Mouse (Mus musculus) heart, embryonic 12.5 days (tissue): ENCODE data around the gene Hdac11. TPM values are rescaled to one million over a fixed set of nuclear protein-coding genes. Genes with fewer than 3 reads are reported as not detected.
A peak's percentile ranks its signal among the peaks of the same experiment; 100 is the strongest.

Source experiments
- ATAC-seq: fragments of 200-750 bp; cut with Nextera tagmentation; 2 replicates; pipeline ENCODE4 v1.8.0; 2017; ENCODE audit warnings: moderate TSS enrichment, moderate library complexity; ENCODE audit not compliant: insufficient number of reproducible peaks, low FRiP score
- H3K27ac ChIP-seq: fragments of 300-500 bp; sonication (generic); 2 replicates; pipeline ENCODE4 v1.5.1; 2016; ENCODE audit warnings: mild to moderate bottlenecking, moderate library complexity; ENCODE audit not compliant: poor library complexity, severe bottlenecking
- H3K27me3 ChIP-seq: fragments of 300-500 bp; sonication (generic); replicated peaks from 2 replicates; pipeline ENCODE4 v1.6.1; 2016; ENCODE audit warnings: mild to moderate bottlenecking, moderate library complexity
- H3K36me3 ChIP-seq: fragments of 300-500 bp; sonication (generic); 2 replicates; pipeline ENCODE4 v1.6.1; 2016; ENCODE audit warnings: mild to moderate bottlenecking, moderate library complexity
- H3K4me1 ChIP-seq: fragments of 300-500 bp; sonication (generic); replicated peaks from 2 replicates; pipeline ENCODE4 v1.6.1; 2016; ENCODE audit warnings: mild to moderate bottlenecking
- H3K4me2 ChIP-seq: fragments of 300-500 bp; sonication (generic); 2 replicates; pipeline ENCODE4 v1.6.1; 2016; ENCODE audit warnings: mild to moderate bottlenecking, moderate library complexity
- H3K4me3 ChIP-seq: fragments of 300-500 bp; sonication (generic); 2 replicates; pipeline ENCODE4 v1.5.1; 2016; ENCODE audit warnings: mild to moderate bottlenecking
- H3K9ac ChIP-seq: fragments of 300-500 bp; sonication (generic); 2 replicates; pipeline ENCODE4 v1.6.1; 2016; ENCODE audit warnings: mild to moderate bottlenecking, moderate library complexity
- H3K9me3 ChIP-seq: fragments of 300-500 bp; sonication (generic); replicated peaks from 2 replicates; pipeline ENCODE4 v1.6.1; 2016; ENCODE audit warnings: mild to moderate bottlenecking, moderate library complexity
- WGBS: fragments of 180-500 bp; shearing (Covaris S2); methylation state at CpG from one replicate; pipeline ENCODE4 v1.1.7; 2016; 5-methylcytosine and 5-hydroxymethylcytosine counted together
- polyA plus RNA-seq: library from polyadenylated mRNA; unstranded; fragments of >200 nt; fragmentation: Nextera tagmentation; extraction: Ambion mirVana; gene quantifications from 2 replicates; pipeline ENCODE4 v1.2.1, GENCODE M21; 2016

The Hdac11 gene
- polyA plus RNA-seq, 1 experiment from 2014 or later = 8.8 TPM

- Histone ChIP-seq H3K4me2 (no peak overlapping the region), H3K9ac (peak overlapping the region; percentile 39; the same call in 1 of the 2 replicates), H3K27me3 (peaks cover 25% of the 10 kb centered on the region), H3K27ac (no peak overlapping the region), H3K4me3 (no peak overlapping the region), H3K9me3 (no peaks in the 10 kb centered on the region), H3K36me3 (no peaks in the 10 kb centered on the region), H3K4me1 (peaks cover 17% of the 10 kb centered on the region; the same call in 1 of the 2 replicates)
- no peak for ATAC-seq
- 50% methylated on average over 10 of the region's 10 CpGs for WGBS
Observed at GRCm38 (mm10) chr6:91137343-91137956, 19.0 kb upstream of the Hdac11 start.

DNA sequence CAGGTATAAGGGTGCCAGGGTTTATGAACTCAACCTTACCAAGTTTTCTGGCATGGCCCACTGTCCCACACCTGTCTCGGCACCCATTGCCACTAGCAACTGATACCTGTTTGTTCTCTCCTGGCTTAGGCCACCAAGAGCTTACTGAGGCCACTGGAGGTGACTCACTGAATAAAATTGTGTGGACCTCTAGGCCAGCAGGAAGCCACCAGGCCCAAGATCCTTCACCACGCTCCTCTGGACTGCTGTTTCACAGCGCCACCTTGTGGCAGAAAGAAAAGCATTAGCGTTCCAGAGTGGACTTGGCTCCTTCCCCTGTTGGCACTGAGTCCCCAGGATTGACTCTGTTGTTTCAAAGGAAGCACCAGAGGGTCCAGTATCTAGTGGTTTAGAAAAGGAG, 16.6 kb upstream of the Hdac11 start:
- Histone ChIP-seq H3K4me1 (peaks cover 12% of the 10 kb centered on the region; the same call in 1 of the 2 replicates), H3K9ac (no peak overlapping the region), H3K27ac (no peak overlapping the region), H3K4me2 (no peak overlapping the region), H3K36me3 (no peaks in the 10 kb centered on the region), H3K27me3 (peaks cover 36% of the 10 kb centered on the region), H3K9me3 (no peaks in the 10 kb centered on the region), H3K4me3 (no peak overlapping the region)
- 23% methylated on average over 4 of the region's 4 CpGs for WGBS
- peak; percentile 82 for ATAC-seq

- no peaks in the 10 kb centered on the region for H3K36me3 ChIP-seq
- H3K9me3 ChIP-seq = no peaks in the 10 kb centered on the region
- no peaks in the 10 kb centered on the region for H3K4me1 ChIP-seq
- no peak overlapping the region for H3K4me2 ChIP-seq
- 70% methylated on average over 3 of the region's 3 CpGs for WGBS
- H3K4me3 ChIP-seq = no peak overlapping the region
- no peak overlapping the region for H3K27ac ChIP-seq
- H3K9ac ChIP-seq = no peak overlapping the region
- peaks cover 30% of the 10 kb centered on the region for H3K27me3 ChIP-seq
- no peak for ATAC-seq
Observed at GRCm38 (mm10) chr6:91145056-91145455, 11.4 kb upstream of the Hdac11 start.

- WGBS = 74% methylated on average over 5 of the region's 5 CpGs
- H3K36me3 ChIP-seq = no peaks in the 10 kb centered on the region
- H3K4me3 ChIP-seq = no peak overlapping the region
- H3K4me2 ChIP-seq = no peak overlapping the region
- H3K27me3 ChIP-seq = peaks cover 30% of the 10 kb centered on the region
- H3K4me1 ChIP-seq = no peaks in the 10 kb centered on the region
- H3K27ac ChIP-seq = no peak overlapping the region
- H3K9ac ChIP-seq = no peak overlapping the region
- no peaks in the 10 kb centered on the region for H3K9me3 ChIP-seq
- no peak for ATAC-seq
Observed at GRCm38 (mm10) chr6:91145572-91145971, 10.9 kb upstream of the Hdac11 start.

DNA sequence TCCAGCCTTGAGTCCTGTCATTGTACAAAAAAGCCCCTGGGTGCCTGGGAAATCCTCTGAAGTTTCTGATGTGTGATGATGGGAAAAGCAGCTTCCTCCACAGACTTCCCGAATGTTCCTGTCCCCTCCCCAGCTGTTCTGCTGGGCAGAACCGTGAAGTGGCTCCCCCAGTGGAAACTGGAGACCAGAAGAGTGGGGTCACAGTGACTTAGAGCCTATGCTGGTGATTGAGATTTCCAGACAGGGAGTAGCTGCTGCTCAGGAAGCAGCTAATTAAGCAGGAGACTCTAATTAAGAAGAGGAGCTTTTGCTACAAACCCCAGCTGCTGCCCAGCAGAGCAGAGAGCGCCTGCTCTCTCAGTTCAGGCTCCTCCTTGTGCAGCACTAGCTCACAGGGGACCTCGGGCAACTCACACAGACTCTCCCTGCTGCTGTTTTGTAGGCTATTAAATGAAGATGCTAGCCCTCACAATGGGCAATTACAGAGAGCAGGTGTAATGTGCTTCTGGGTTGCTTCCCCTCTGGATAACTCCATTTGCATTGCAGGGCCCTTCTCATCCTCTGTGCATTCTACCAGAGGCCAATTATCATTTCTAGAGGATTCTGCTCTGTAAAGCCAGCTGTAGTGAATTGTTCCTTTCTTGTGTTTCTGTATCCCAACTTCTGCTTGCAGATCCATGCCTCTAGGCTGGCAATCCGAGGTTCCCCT, 9.9 kb upstream of the Hdac11 start:
- H3K9ac ChIP-seq = no peak overlapping the region
- no peak overlapping the region for H3K4me2 ChIP-seq
- no peak overlapping the region for H3K4me3 ChIP-seq
- no peak for ATAC-seq
- no peaks in the 10 kb centered on the region for H3K9me3 ChIP-seq
- H3K27ac ChIP-seq = no peak overlapping the region
- H3K27me3 ChIP-seq = peaks cover 30% of the 10 kb centered on the region
- 40% methylated on average over 5 of the region's 5 CpGs for WGBS
- H3K36me3 ChIP-seq = no peaks in the 10 kb centered on the region
- no peaks in the 10 kb centered on the region for H3K4me1 ChIP-seq

DNA sequence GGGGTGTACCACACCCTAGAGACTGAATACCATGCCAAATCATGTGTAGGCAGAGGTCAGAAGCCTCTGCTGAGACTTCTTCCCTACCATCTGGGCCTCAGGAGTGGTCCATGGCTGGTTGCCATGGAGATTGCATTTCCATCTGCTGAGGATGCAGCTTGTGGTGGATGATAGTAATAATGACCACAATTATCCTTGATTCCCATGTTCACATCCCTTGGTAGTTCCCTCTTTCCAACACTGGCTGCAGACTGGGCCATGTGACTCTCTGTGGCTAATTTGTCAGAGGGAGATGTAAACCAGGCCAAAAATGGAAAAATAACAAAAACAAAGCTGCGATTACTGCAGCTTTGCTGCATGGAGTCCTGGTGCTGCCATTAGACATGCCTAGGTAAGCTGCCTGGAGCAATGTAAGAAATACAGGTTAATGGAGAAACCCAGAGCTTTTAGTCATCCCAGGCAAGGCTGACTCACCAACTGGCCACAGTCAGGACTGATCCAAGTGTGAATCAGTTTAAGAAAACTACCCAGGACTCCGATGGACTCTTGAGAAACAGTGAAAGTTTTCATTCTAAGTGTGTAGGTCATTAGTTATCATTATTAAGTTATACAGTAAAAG, 9.2 kb upstream of the Hdac11 start:
- Histone ChIP-seq H3K9ac (no peak overlapping the region), H3K27ac (no peak overlapping the region), H3K4me2 (no peak overlapping the region), H3K36me3 (no peaks in the 10 kb centered on the region), H3K27me3 (peaks cover 30% of the 10 kb centered on the region), H3K4me1 (no peaks in the 10 kb centered on the region), H3K4me3 (no peak overlapping the region), H3K9me3 (no peaks in the 10 kb centered on the region)
- WGBS = 78% methylated on average over 2 of the region's 2 CpGs
- no peak for ATAC-seq

DNA sequence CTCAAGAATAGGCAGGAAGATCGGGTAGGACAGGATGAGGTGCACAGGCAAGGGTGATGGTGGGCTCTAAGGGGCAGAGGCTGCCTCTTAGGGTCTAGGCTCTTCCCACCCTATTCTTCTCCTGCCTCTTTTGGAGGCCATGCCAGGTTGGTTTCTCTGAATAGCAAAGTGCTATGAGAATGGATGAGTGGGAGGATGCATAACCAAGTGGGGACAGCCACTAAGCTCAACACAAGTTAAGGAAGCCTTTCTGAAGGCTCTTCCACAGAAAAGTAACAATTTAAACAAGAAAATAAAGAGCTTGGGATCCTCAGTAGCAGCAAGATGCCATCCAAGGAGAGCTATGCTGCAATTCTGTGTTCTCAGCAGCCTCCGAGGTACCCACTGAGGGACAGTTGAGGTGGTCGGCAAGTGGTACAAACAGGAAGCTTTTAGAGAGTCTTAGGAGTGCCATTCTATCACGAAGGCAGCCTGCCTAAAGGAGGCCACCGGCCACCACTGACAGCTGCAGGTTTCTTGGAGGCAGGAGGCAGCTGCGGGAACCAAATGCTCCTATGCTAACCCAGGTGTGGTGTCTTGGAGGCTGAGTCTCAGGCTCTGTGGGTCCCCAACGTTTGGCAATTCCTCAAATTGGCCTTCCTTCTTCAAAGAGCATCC, 3.4 kb upstream of the Hdac11 start:
- no peak overlapping the region for H3K4me3 ChIP-seq
- no peaks in the 10 kb centered on the region for H3K9me3 ChIP-seq
- H3K27me3 ChIP-seq = peaks cover 13% of the 10 kb centered on the region; the same call in 1 of the 2 replicates
- H3K4me1 ChIP-seq = peaks cover 31% of the 10 kb centered on the region
- WGBS = 37% methylated on average over 7 of the region's 7 CpGs
- H3K36me3 ChIP-seq = no peaks in the 10 kb centered on the region
- no peak overlapping the region for H3K27ac ChIP-seq
- no peak for ATAC-seq
- peak overlapping the region; percentile 32; the same call in 1 of the 2 replicates for H3K4me2 ChIP-seq
- no peak overlapping the region for H3K9ac ChIP-seq

- H3K36me3 ChIP-seq = no peaks in the 10 kb centered on the region
- H3K4me3 ChIP-seq = no peak overlapping the region
- H3K27me3 ChIP-seq = peaks cover 13% of the 10 kb centered on the region; the same call in 1 of the 2 replicates
- H3K9me3 ChIP-seq = no peaks in the 10 kb centered on the region
- no peak overlapping the region for H3K27ac ChIP-seq
- H3K4me1 ChIP-seq = peaks cover 37% of the 10 kb centered on the region
- 4% methylated on average over 10 of the region's 10 CpGs for WGBS
- ATAC-seq = no peak
- peak overlapping the region; percentile 32 for H3K4me2 ChIP-seq
- no peak overlapping the region for H3K9ac ChIP-seq
Observed at GRCm38 (mm10) chr6:91153549-91154064, 2.9 kb upstream of the Hdac11 start.

DNA sequence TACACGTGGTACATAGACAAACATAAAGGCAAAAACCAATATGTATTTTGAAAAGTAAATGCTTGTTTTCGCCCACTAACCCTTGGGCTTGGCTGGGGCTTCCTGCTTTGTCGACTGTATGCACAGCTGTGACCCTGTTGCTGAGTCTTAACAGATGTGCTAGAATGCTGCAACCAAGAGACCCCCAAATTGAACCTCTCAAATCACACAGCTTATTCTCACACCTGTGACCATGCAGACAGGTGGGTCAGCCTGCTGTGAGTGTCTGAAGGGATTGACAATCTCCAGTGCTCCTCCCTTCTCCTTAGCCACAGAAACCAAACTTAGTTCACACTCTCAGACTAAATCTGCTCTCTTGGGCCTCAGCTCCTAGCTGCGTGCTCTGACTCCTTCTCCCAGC, 1.8 kb upstream of the Hdac11 start:
- Histone ChIP-seq H3K4me1 (peaks cover 46% of the 10 kb centered on the region), H3K4me3 (no peak overlapping the region), H3K36me3 (no peaks in the 10 kb centered on the region), H3K4me2 (no peak overlapping the region), H3K27ac (no peak overlapping the region), H3K27me3 (peaks cover 13% of the 10 kb centered on the region; the same call in 1 of the 2 replicates), H3K9ac (no peak overlapping the region), H3K9me3 (no peaks in the 10 kb centered on the region)
- 58% methylated on average over 4 of the region's 4 CpGs for WGBS
- ATAC-seq = no peak

GRCm38 (mm10) chr6:91155286-91155685, 1.2 kb upstream of the Hdac11 start:
- Histone ChIP-seq H3K4me2 (no peak overlapping the region), H3K27ac (no peak overlapping the region), H3K4me3 (no peak overlapping the region), H3K4me1 (peaks cover 51% of the 10 kb centered on the region), H3K9me3 (no peaks in the 10 kb centered on the region), H3K9ac (no peak overlapping the region), H3K27me3 (peaks cover 13% of the 10 kb centered on the region; the same call in 1 of the 2 replicates), H3K36me3 (no peaks in the 10 kb centered on the region)
- 52% methylated on average over 3 of the region's 3 CpGs for WGBS
- ATAC-seq = no peak

- no peaks in the 10 kb centered on the region for H3K9me3 ChIP-seq
- peak overlapping the region; percentile 80 for H3K4me3 ChIP-seq
- H3K36me3 ChIP-seq = no peaks in the 10 kb centered on the region
- H3K27me3 ChIP-seq = peaks cover 13% of the 10 kb centered on the region; the same call in 1 of the 2 replicates
- H3K4me2 ChIP-seq = peak overlapping the region; percentile 92
- ATAC-seq = no peak
- WGBS = 19% methylated on average over 4 of the region's 4 CpGs
- H3K4me1 ChIP-seq = peaks cover 59% of the 10 kb centered on the region
- no peak overlapping the region for H3K9ac ChIP-seq
- H3K27ac ChIP-seq = no peak overlapping the region
Observed at GRCm38 (mm10) chr6:91156062-91156461, 403 bp upstream of the Hdac11 start.
